Mouse (Mus musculus) inflammation-experienced regulatory T-cells, adult 16 weeks (primary cell): ENCODE results near the gene Nkx2-5. TPM values are rescaled to one million over a fixed set of nuclear protein-coding genes. Genes with fewer than 3 reads are reported as not detected.

Source experiments
- polyA plus RNA-seq: library from polyadenylated mRNA; unstranded; fragments of 100-300 nt; shearing (Covaris generic); gene quantifications from one replicate; pipeline ENCODE4 v1.2.1, GENCODE M21; 2017

The Nkx2-5 gene
- not detected for polyA plus RNA-seq

GRCm38 (mm10) chr17:26844909-26845148, at the start of gene Nkx2-5:
Gene Nkx2-5 (minus strand): TSS chr17:26845009.

Other genes starting within 250 kb of the Nkx2-5 start
- gene Atp6v0e, start 181.8 kb downstream of the Nkx2-5 start, polyA plus RNA-seq: 369 TPM
- gene Crebrf, start 129.4 kb downstream of the Nkx2-5 start, polyA plus RNA-seq: 99.3 TPM
- 29.9 TPM for gene Bnip1, start 63.9 kb downstream of the Nkx2-5 start, polyA plus RNA-seq
- gene Kifc5b, start 72.1 kb upstream of the Nkx2-5 start, polyA plus RNA-seq: 1.1 TPM
- gene Phf1, start 88.0 kb upstream of the Nkx2-5 start, polyA plus RNA-seq: 144 TPM
- 173 TPM for gene Cuta, start 94.6 kb upstream of the Nkx2-5 start, polyA plus RNA-seq
- gene Syngap1, start 96.2 kb upstream of the Nkx2-5 start, polyA plus RNA-seq: not detected
- gene Zbtb9, start 128.2 kb upstream of the Nkx2-5 start, polyA plus RNA-seq: 26.9 TPM
- 1.5 TPM for gene Bak1, start 184.0 kb upstream of the Nkx2-5 start, polyA plus RNA-seq
- gene Itpr3, start 212.3 kb upstream of the Nkx2-5 start, polyA plus RNA-seq: 16.6 TPM